Mouse (Mus musculus) C2C12 (cell line): ENCODE results near the gene Ptrh2.

Source experiments
- CEBPB ChIP-seq: IDR thresholded peaks from one replicate; pipeline ENCODE4 v1.6.1; 2011; ENCODE audit warnings: low read depth, mild to moderate bottlenecking, control low read depth, moderate library complexity
- CTCF ChIP-seq: IDR thresholded peaks from one replicate; pipeline ENCODE4 v1.5.1; 2011; ENCODE audit not compliant: control insufficient read depth, insufficient read depth, insufficient read length
- FOSL1 ChIP-seq: IDR thresholded peaks from one replicate; pipeline ENCODE4 v1.8.0; 2011; ENCODE audit warnings: mild to moderate bottlenecking, low read length; ENCODE audit not compliant: poor library complexity, insufficient read depth, severe bottlenecking
- MAX ChIP-seq: IDR thresholded peaks from one replicate; pipeline ENCODE4 v1.6.1; 2011; ENCODE audit warnings: mild to moderate bottlenecking, control low read depth
- MYOD1 ChIP-seq: IDR thresholded peaks from one replicate; pipeline ENCODE4 v1.6.1; 2011; ENCODE audit warnings: low read depth; ENCODE audit not compliant: control insufficient read depth, insufficient read length
- MYOG ChIP-seq: IDR thresholded peaks from one replicate; pipeline ENCODE4 v1.6.1; 2011; ENCODE audit not compliant: control insufficient read depth, insufficient read length; ENCODE audit errors: extremely low read depth
- USF1 ChIP-seq: IDR thresholded peaks from one replicate; pipeline ENCODE4 v1.6.1; 2011; ENCODE audit warnings: low read depth, mild to moderate bottlenecking, control low read depth, moderate library complexity

- TF ChIP-seq CTCF (no peak), USF1 (no peak), MYOD1 (no peak), MAX (no peak), MYOG (no peak), CEBPB (no peak), FOSL1 (no peak)
These were observed 4.8 kb upstream of the Ptrh2 start for GRCm38 (mm10) chr11:86678957-86679356.
